Mouse (Mus musculus) urinary bladder, postnatal 36 days (tissue): ENCODE measurements around the gene Jph4.

ENCODE experiments used
- DNase-seq, 2 experiments: peaks; one replicate each; pipeline ENCODE4 v3.0.0; 2022; ENCODE audit warnings: low spot score in 2 of 2, mixed read lengths in 1 of 2

Gene Jph4

GRCm38 (mm10) chr14:55064481-55065370 lies 52.0 kb downstream of the Jph4 start:
- DNase-seq: no peak

- DNase-seq: no peak
These were observed 53.0 kb downstream of the Jph4 start for GRCm38 (mm10) chr14:55063581-55064381.

DNA sequence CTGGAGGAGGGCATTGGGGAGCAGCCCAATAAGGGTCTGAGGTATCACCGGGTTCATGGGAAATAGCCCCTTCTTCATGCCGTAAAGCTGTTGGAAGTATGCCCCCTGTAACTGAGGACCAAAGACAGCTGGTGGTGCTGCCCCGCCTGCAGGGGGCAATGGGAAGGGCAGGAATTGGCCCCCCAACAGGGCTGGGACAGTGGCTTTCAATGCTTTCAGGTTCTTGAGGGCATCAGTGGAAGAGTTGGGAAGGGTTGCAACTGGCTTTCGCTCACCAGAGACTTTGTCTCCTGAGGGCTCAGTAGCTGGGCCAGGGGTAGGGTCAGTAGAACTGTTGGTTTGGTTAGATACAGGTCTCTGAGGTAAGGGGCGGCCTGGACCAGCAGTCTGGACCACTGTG lies 53.6 kb downstream of the Jph4 start:
- DNase-seq: no peak

GRCm38 (mm10) chr14:55062626-55063025 lies 54.1 kb downstream of the Jph4 start:
- DNase-seq: no peak

DNA sequence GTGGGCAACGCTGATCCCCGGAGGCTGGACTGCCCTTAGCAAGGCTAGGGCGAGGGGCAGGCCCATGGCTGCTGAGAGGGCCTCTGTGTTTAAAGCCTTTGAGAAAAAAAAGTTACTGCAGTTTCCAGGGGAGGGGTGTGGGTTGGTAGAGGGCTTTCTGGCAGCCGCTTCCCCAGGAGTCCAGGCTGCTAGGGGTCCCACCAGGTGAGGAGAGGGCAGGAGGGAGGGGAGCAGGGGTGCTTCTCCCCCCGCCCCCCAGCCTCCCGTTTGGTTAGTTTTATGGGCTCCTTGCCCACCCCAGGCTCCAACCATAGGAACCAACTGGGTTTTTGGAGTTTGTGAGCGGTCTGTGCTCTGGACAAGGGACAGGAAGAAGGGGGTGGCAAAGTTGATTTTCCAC lies 54.9 kb downstream of the Jph4 start:
- DNase-seq: no peak

DNA sequence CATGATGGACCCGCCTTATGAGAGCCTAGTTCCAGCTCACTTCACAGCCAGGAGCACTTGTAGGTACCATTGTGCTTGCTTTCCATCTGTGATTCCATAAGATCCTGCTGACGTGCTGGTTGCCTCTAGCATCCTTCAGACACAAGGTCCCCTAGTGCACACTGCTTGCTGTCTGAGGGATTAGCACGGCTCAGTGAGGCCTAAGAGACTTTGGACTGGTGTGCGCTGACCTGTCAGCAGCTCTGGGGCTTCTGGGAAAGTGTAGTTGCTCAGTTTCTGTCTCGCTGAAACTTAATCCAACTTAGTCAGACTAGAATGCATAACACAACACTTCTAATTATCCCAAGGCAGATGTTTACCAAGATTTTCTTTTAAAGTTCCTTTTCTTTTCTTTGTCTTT lies 56.8 kb downstream of the Jph4 start:
- DNase-seq: no peak

DNA sequence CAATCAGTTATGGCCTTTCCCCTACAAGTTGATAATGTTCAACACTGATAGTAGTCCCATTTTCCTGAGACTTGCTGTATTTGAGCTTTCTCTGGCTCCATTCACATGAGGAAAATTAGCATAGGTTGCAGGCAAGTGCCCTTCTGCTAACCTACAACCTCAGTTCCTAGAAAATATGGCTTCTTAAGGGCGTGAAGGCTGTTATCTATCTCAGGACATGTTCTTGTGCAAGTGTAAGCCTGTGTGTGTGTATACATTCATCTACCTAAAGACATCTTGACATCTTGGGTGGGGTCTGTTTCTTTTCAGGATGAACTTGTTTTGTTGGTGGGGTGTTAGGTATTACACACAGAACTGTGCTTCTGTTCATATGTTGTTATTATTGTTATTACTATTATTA lies 57.7 kb downstream of the Jph4 start:
- no peak for DNase-seq
